Mouse (Mus musculus) layer of hippocampus, postnatal 14 days (tissue): ENCODE measurements at regions not wholly inside any gene's neighbourhood (a gene's known extent, or its start where the extent isn't known, plus 50 kb on each side); places are given as distances from the start of the nearest gene placed in this dataset.
A peak's percentile ranks its signal among the peaks of the same experiment; 100 is the strongest.

Experiments used
- DNase-seq, 2 experiments: peaks; one replicate each; pipeline ENCODE4 v3.0.0; 2021 to 2022; ENCODE audit warnings: low spot score in 2 of 2, mixed read lengths in 1 of 2

DNA sequence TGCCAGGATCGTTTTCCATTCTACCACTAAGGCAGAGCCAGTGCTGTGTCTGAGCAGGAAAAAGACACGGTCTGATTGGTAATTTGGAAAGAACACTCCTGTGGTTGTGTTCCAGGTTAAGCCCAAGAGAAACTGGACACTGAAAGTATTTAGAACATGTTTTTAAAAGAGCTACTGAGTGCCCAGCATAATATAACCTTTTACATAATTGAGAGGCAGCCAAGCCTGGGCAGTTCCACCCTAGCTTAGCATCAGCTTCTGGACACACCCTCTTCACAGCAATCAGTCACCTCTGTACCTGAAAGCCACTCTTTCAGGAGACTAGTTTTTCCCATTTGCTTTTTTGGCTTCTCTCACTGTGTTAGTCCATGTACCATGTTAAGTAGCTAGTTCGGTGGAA lies 1379.4 kb upstream of the A1bg start:
- no peak for DNase-seq

DNA sequence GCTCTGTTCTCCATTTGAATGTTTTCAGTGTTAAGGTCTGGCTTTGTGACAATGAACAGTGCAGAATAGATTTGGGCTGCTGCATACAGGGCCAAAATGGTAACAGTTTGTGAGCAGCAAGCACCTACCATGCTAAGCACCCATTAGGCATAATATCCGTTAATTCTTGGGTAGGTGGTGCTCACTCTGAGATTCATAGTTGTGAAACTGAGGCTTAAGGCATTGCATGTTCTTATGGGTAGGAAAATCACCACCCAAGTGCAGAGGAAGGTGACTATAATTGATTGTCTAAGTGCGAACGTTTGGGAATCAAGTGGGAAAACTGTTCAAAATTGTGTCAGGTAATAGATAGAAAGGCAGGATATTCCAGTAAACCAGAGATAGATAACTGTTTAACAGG lies 1378.8 kb upstream of the A1bg start:
- no peak for DNase-seq

DNA sequence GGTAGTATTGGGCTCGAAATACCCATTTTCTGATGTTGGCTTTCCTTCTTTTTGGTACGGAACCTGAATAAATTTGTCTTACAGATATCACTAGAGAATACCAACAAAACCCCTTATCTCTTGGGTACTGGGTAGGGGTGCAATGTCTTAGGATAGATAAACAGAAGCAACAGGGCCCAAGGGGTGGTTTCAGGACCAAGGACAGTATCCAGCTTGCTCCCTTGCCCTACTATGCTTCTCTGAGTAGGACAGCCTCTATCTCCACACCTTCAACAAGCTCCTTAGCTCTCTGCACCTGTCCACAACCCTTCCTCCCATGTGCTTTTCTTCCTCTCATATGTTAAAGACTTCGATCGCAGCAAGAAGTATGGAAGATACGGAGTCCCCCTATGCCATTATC lies 1374.3 kb upstream of the A1bg start:
- DNase-seq, result no peak

- DNase-seq, result peak; percentile 11 to 53
Observed at GRCm38 (mm10) chr15:62295233-62295927, 1372.6 kb upstream of the A1bg start.

DNA sequence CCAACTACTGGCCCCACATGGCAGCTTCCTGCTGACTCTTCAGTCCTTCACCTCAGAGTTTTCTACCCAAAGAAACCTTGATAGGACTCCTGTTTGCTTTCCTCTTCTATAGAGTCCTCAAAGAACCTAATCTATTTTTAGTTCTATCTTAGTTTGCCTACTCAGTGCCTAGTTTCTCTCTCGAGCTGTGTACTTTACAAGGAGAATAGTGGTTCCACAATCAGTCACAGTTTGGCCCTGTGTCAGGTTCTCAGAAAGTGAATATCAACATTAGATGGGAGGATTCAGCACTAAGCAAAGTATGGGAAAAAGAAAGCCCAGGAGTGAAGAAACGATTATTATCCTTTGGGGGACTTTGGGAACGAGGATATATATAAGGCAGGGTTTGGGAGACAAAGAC lies 1372.0 kb upstream of the A1bg start:
- no peak for DNase-seq

DNA sequence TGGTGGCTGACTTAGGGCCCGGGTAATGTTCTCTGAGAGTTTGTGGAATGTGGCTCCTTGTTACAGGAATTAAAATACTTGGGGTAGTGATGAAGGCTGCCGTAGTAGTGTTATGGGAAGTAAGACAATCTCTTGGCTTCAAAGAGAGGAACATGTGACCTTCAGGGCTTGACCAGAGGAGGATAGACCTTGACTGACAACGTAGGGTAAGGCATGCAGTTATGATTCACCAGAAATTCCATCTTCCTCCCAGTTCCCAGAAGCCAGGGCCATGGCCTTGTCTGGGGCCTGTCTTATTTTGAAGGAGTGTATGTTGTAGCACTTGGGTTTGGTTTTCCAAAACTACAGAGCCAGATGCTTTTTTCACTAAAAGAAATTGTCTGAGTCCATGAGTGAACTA lies 1370.1 kb upstream of the A1bg start:
- no peak for DNase-seq

- DNase-seq, result no peak
Observed at GRCm38 (mm10) chr15:62290687-62291086, 1367.9 kb upstream of the A1bg start.

GRCm38 (mm10) chr15:62286666-62287655 lies 1364.1 kb upstream of the A1bg start:
- DNase-seq, result no peak

DNA sequence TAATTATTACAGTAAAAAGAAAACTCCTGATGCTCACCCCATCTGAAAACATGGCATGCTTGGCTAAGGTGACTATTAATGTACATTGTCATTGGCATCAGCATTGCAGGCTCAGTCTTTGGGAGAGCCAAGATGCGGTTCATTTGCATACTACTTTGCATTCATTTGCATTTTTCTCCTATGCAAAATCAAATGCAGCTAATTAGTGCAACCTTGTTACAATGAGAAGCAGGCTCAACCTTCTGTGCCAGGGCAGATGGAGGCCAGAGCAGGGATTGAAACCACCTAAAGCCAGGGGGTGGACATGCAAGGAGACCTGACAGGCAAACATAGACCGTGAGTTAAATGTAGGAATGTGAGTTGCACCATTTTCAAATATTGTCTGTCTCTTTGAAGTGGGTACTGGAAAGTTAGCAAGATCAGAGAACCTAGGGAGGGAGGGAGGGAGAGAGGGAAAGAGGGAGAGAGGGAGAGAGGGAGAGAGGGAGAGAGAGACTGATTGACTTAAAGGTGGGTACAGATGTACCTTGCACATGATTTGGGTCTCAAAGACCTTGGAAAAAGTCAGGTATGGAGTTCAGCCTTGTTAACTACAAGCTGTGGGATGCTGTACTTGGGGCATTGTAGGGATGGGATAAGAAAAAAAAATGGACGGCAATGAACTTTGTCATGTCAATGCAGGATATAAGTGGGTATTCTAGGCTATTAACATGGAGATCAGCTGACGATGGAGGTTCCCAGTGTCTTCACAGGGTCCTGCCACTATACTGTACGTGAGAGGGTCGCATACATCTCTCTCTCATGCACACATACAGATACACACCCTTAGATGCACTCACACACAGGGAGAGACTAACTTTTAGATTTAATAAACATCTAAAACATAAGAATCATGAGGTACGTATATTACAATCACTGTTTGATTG lies 1362.1 kb upstream of the A1bg start:
- DNase-seq, result no peak

GRCm38 (mm10) chr15:62283661-62284429 lies 1361.0 kb upstream of the A1bg start:
- DNase-seq, result no peak

GRCm38 (mm10) chr15:62282646-62283045 lies 1359.8 kb upstream of the A1bg start:
- DNase-seq, result no peak

DNA sequence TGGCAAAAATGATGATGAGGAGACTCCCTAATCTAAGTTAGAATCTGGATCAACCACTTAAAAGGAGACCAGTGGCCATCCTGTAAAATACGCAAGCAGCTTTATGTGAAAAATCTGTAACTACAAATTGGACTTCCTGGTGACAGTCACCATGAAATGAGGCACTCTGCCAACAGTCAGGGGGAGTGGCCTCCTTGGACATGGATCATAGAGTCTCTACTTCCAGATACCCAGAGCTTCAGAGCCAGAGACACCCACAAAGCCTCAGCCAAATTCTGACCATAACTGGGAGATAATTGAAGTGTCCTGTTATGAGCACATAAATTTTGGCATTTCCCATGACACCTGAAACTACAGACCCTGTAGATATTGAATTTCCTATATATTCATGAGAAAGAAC lies 1359.3 kb upstream of the A1bg start:
- DNase-seq, result no peak

DNA sequence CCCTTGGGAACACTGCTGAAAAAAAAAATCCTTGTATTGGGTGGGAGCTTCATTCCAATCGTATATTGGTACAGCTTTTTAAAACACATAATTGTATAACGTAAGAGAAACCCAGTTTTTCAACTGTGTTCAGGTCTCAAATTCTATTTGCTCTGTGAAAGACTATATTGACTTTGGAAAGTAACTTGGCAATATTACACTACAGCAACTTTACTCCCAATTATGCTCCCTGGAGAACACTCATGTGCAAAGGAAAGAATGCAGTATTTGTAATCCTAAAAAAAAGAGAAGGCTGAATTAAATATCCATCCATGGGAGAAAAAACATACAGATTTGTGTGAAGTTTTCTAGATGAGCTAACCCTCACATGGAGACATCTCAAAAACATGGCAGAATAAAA lies 1356.7 kb upstream of the A1bg start:
- DNase-seq, result no peak

- DNase-seq, result no peak
Observed at GRCm38 (mm10) chr15:62274818-62275217, 1352.0 kb upstream of the A1bg start.

GRCm38 (mm10) chr15:62273855-62274488 lies 1351.2 kb upstream of the A1bg start:
- DNase-seq, result no peak

DNA sequence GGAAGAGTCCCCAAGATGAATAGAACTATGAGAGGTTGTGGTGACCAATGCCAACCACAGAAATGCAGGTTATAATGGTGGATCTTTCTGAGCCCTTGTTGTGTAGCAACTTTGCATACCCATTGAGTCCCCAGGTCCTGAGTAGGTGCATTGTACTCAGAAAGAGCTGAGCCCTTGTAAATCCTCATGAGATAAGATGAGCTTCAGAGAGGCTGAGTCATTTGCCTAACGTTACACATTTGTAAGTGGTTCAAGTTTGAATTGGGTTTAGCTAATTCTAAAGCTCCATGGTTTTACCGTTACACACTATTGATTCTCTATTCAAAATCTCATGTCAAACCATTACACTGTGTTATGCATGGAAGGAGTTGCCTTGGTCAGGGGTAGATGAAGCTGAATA lies 1349.9 kb upstream of the A1bg start:
- no peak for DNase-seq

DNA sequence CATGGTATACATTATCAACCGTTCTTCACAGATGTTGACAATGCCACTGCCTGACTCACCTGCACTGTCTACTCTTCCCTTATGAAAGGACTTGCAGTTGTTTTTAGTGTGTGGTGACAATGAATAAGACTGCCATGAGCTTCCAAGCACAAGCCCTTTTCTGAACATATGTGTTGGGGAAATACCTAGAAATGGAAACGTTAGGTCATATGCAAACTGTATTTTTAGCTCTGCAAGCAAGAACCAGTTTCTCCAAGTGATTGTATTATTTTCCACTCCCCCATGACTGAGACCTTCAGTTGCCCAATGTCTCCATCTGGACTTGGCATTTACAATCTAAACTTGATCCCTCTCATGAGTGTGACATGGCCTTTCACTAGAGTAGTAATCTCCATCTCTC lies 1348.6 kb upstream of the A1bg start:
- no peak for DNase-seq

GRCm38 (mm10) chr15:62268189-62268588 lies 1345.4 kb upstream of the A1bg start:
- DNase-seq, result no peak

- no peak for DNase-seq
Observed at GRCm38 (mm10) chr15:62267536-62267935, 1344.7 kb upstream of the A1bg start.

- DNase-seq, result no peak
Observed at GRCm38 (mm10) chr15:62266025-62266424, 1343.2 kb upstream of the A1bg start.
